25 mouse cellular contexts compared by ENCODE assay signal in genomic region chr15:70618131-70618674, GRCm38 (mm10).
"Had no signal": no experiment of that assay in that cellular context is flagged by ENCODE, and none has a peak within 500 bp of the region (broad histone marks: within the 10 kb centered on the region; RNA-seq: fewer than 3 reads in every experiment).

No protein-coding gene starts in this region.

- DNase-seq: gastrocnemius, postnatal 14 days; gastrocnemius, postnatal 36 days; heart, adult 11 months; heart, adult 2 months; heart, postnatal 14 days; heart, postnatal 36 days; kidney, adult 11 months; kidney, adult 2 months; kidney, adult 9 months; kidney, postnatal 14 days; kidney, postnatal 36 days; layer of hippocampus, adult 9-11 months; layer of hippocampus, postnatal 36 days; left cerebral cortex, postnatal 4 days had no signal

- H3K4me1 ChIP-seq: heart, embryonic 13.5 days; heart, embryonic 15.5 days; hindbrain, embryonic 13.5 days; hindbrain, embryonic 15.5 days; kidney, embryonic 15.5 days; limb, embryonic 13.5 days; limb, embryonic 15.5 days; liver, embryonic 12.5 days had no signal

- H3K4me3 ChIP-seq: heart, adult 2 months; heart, embryonic 13.5 days; heart, embryonic 15.5 days; hindbrain, embryonic 13.5 days; hindbrain, embryonic 15.5 days; kidney, embryonic 15.5 days; limb, embryonic 13.5 days; limb, embryonic 15.5 days; liver, embryonic 12.5 days had no signal

- H3K27ac ChIP-seq: heart, adult 2 months; heart, embryonic 13.5 days; heart, embryonic 15.5 days; hindbrain, embryonic 13.5 days; hindbrain, embryonic 15.5 days; hindbrain, postnatal 0 days; kidney, embryonic 15.5 days; kidney, postnatal 0 days; limb, embryonic 13.5 days; limb, embryonic 15.5 days; liver, embryonic 12.5 days; liver, embryonic 14.5 days had no signal
